ENCODE assay signal across 13 mouse cellular contexts in genomic region chrX:161635678-161636077, GRCm38 (mm10).
A peak's percentile ranks its signal among the peaks of the same experiment; 100 is the strongest.
DNase-seq lines count a peak whose midpoint lies in the region; ATAC-seq lines count a peak whose summit lies in the region.
"Had no signal": no experiment of that assay in that cellular context is flagged by ENCODE, and none has a peak within 500 bp of the region (broad histone marks: within the 10 kb centered on the region; RNA-seq: fewer than 3 reads in every experiment).

No protein-coding gene starts in this region.

- no peaks in the 10 kb centered on the region for H3K4me1 ChIP-seq in stomach, embryonic 16.5 days (ENCODE audit: control insufficient read depth, insufficient read depth, low read length)
- H3K4me1 ChIP-seq: liver, embryonic 12.5 days had no signal

- H3K4me2 ChIP-seq in stomach, embryonic 16.5 days (ENCODE audit: low read depth, low read length) = peak overlapping the region; percentile 15; the same call in 1 of the 2 replicates
- H3K4me2 ChIP-seq: liver, embryonic 12.5 days had no signal

- DNase-seq in gastrocnemius, postnatal 10 days = peak; percentile 2
- no peak for DNase-seq in gastrocnemius, postnatal 4 days (ENCODE audit: low spot score in 2 of 2)
- peak; percentile 4 to 5 for DNase-seq in layer of hippocampus, adult 8-10 months (ENCODE audit: low spot score in 2 of 2)
- no peak for DNase-seq in layer of hippocampus, adult 9-10 months (ENCODE audit: low spot score)
- peak; percentile 1 to 12 for DNase-seq in urinary bladder, postnatal 36 days (ENCODE audit: low spot score in 2 of 2)
- DNase-seq in urinary bladder, postnatal 25 days (ENCODE audit: low spot score) = no peak
- DNase-seq in cerebellum, adult 8-10 months = no peak
- DNase-seq: cerebellum, adult 9-10 months; thymus, postnatal 36 days had no signal

- ATAC-seq in stomach, embryonic 16.5 days (ENCODE audit: insufficient read depth, low FRiP score) = peak; percentile 44
- ATAC-seq: activated CD4-positive, CD25-positive, alpha-beta regulatory T cell, adult 4 months; liver, embryonic 12.5 days had no signal

- no peak overlapping the region for H3K4me3 ChIP-seq in stomach, embryonic 16.5 days (replicated peaks; ENCODE audit: low read length)
- H3K4me3 ChIP-seq: liver, embryonic 12.5 days had no signal

- no peak overlapping the region for H3K27ac ChIP-seq in stomach, embryonic 16.5 days (ENCODE audit: low read length)
- H3K27ac ChIP-seq: liver, embryonic 12.5 days had no signal

- WGBS in stomach, embryonic 16.5 days = 28% methylated on average over 9 of the region's 9 CpGs

- no peak overlapping the region for H3K9ac ChIP-seq in stomach, embryonic 16.5 days (ENCODE audit: low read length)
- H3K9ac ChIP-seq: liver, embryonic 12.5 days had no signal

- no peaks in the 10 kb centered on the region for H3K9me3 ChIP-seq in stomach, embryonic 16.5 days (replicated peaks; ENCODE audit: control insufficient read depth, low read length)
- H3K9me3 ChIP-seq: liver, embryonic 12.5 days had no signal

- H3K36me3 ChIP-seq in stomach, embryonic 16.5 days (ENCODE audit: control insufficient read depth, insufficient read depth, low read length) = no peaks in the 10 kb centered on the region
- H3K36me3 ChIP-seq: liver, embryonic 12.5 days had no signal

- peaks cover 7% of the 10 kb centered on the region; the same call in 1 of the 2 replicates for H3K27me3 ChIP-seq in stomach, embryonic 16.5 days (ENCODE audit: control insufficient read depth, insufficient read depth, low read length)
- H3K27me3 ChIP-seq: CH12.LX; liver, embryonic 12.5 days had no signal

Comparison
In these comparisons a context has a peak if more than half of its experiments do, and no peak if none do; other contexts are left out.
1. DNase-seq: peak in gastrocnemius, postnatal 10 days (single experiment), layer of hippocampus, adult 8-10 months (2 of 2) and urinary bladder, postnatal 36 days (2 of 2); none in gastrocnemius, postnatal 4 days (0 of 2), layer of hippocampus, adult 9-10 months (single experiment), urinary bladder, postnatal 25 days (single experiment) and cerebellum, adult 8-10 months (single experiment).